In the genomic region with DNA sequence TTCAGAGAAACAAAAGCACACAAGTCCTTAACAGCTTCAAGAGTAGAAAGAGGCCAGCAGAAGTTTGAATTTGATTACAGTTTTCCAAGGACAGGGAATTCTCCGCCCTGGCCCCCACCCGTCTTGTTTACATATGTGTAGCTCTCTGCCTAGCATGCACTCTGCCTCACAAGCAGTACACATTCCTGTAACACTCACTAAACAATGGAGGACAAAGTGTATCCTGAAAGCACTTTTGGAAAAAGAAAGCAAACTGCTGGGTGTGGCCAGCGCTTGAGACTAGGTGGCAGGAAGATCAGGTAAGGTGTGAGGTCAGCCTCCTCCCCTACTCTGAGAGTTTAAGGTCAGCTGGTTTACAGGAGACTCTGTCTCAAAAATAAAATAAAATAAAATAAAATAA, we compare ENCODE assay signal across 10 mouse cellular contexts. TPM values are rescaled to one million over a fixed set of nuclear protein-coding genes. Genes with fewer than 3 reads are reported as not detected.
DNase-seq lines count a peak whose midpoint lies in the region; ATAC-seq and TF ChIP-seq lines count a peak whose summit lies in the region.
"Had no signal": no experiment of that assay in that cellular context is flagged by ENCODE, and none has a peak within 500 bp of the region (broad histone marks: within the 10 kb centered on the region; RNA-seq: fewer than 3 reads in every experiment).

No protein-coding gene starts in this region.

- no peak for TF ChIP-seq CTCF in liver, postnatal 0 days (IDR thresholded peaks at IDR 0.05; ENCODE audit: low read depth)

- H3K4me2 ChIP-seq in liver, postnatal 0 days (ENCODE audit: low read depth, low read length): 0 out of 2 replicates have a peak overlapping the region, but pooled peaks have one; percentile 0

- ATAC-seq in liver, postnatal 0 days: peak; percentile 36; the same call in 1 of the 2 replicates

- peaks cover 32% of the 10 kb centered on the region for H3K4me1 ChIP-seq in brown adipose tissue, adult 24 weeks (ENCODE audit: control insufficient read depth, insufficient read depth, insufficient read length, low read length)
- peaks cover 35% of the 10 kb centered on the region for H3K4me1 ChIP-seq in liver, postnatal 0 days (ENCODE audit: insufficient read depth)

- peak overlapping the region; percentile 68 for H3K27ac ChIP-seq in brown adipose tissue, adult 24 weeks (replicated peaks; ENCODE audit: low read depth, low read length)
- peak overlapping the region; percentile 7; the same call in 1 of the 2 replicates for H3K27ac ChIP-seq in liver, postnatal 0 days (ENCODE audit: low read depth)

- no peak for TF ChIP-seq EP300 in liver, postnatal 0 days (IDR thresholded peaks at IDR 0.05; ENCODE audit: low read depth)

- no peaks in the 10 kb centered on the region for H3K27me3 ChIP-seq in liver, postnatal 0 days (ENCODE audit: insufficient read depth, low read length)

- no peaks in the 10 kb centered on the region for H3K9me3 ChIP-seq in liver, postnatal 0 days (ENCODE audit: low read length)

- no peaks in the 10 kb centered on the region; the same call in 1 of the 2 replicates for H3K36me3 ChIP-seq in liver, postnatal 0 days (replicated peaks; ENCODE audit: insufficient read depth, low read length)

- WGBS in liver, postnatal 0 days (ENCODE audit: insufficient replicate concordance): 64% methylated on average over 3 of the region's 3 CpGs

- no peak overlapping the region for H3K4me3 ChIP-seq in brown adipose tissue, adult 24 weeks (ENCODE audit: insufficient read depth, low read depth, low read length)
- no peak overlapping the region for H3K4me3 ChIP-seq in liver, postnatal 0 days (ENCODE audit: low read depth, low read length)
- H3K4me3 ChIP-seq: erythroblast, embryonic 14.5 days had no signal

- no peak overlapping the region for H3K9ac ChIP-seq in liver, postnatal 0 days (replicated peaks)

- DNase-seq in cerebellum, adult 9-11 months: peak; percentile 12
- DNase-seq in cerebellum, postnatal 14 days: no peak
- DNase-seq in layer of hippocampus, adult 11-12 months (ENCODE audit: low spot score): peak; percentile 2
- no peak for DNase-seq in layer of hippocampus, postnatal 10 days (ENCODE audit: low spot score in 2 of 2)
- DNase-seq in liver, postnatal 0 days: no peak
- no peak for DNase-seq in ovary, adult 18-20 months (ENCODE audit: low spot score)
- DNase-seq in gastrocnemius, adult 8-10 months (ENCODE audit: low spot score in 2 of 2): no peak

RNA-seq across cellular contexts. Expression of a gene that starts 8.4 kb away (rescaled TPM):
- total RNA-seq in layer of hippocampus, postnatal 10 days (2021): 10 to 100 TPM; 96.3 to 98.5 TPM
- 50.9 and 52.2 TPM in 2 replicates for polyA plus RNA-seq in brown adipose tissue, adult 24 weeks (2012; ENCODE audit: insufficient read depth, insufficient read length, missing spikeins)
- polyA plus RNA-seq in liver, postnatal 0 days (2015; fragmentation: Nextera tagmentation; extraction: Ambion mirVana): 16.3 and 16.5 TPM in 2 replicates
- 10 to 100 TPM; 72.4 to 89.7 (median 80.3) TPM for total RNA-seq in gastrocnemius, adult 8-10 months (2022)

RNA-seq across cellular contexts. Expression of a gene that starts 56.6 kb away (rescaled TPM):
- under 1 TPM; 0.30 to 0.80 TPM for total RNA-seq in layer of hippocampus, postnatal 10 days (2021)
- not detected in 2 replicates for polyA plus RNA-seq in brown adipose tissue, adult 24 weeks (2012; ENCODE audit: insufficient read depth, insufficient read length, missing spikeins)
- polyA plus RNA-seq in liver, postnatal 0 days (2015; fragmentation: Nextera tagmentation; extraction: Ambion mirVana): 8.4 and 9.8 TPM in 2 replicates
- not detected for total RNA-seq in gastrocnemius, adult 8-10 months (2022)
- total RNA-seq: megakaryocyte, adult 5-6 weeks had no signal
- polyA plus RNA-seq: erythroblast, embryonic 14.5 days had no signal

Comparison
In these comparisons a context has a peak if more than half of its experiments do, and no peak if none do; other contexts are left out.
1. DNase-seq: peak in cerebellum, adult 9-11 months (single experiment) and layer of hippocampus, adult 11-12 months (single experiment); none in cerebellum, postnatal 14 days (0 of 2), layer of hippocampus, postnatal 10 days (0 of 2), liver, postnatal 0 days (single experiment), ovary, adult 18-20 months (single experiment) and gastrocnemius, adult 8-10 months (0 of 2).